Mouse (Mus musculus) cerebellum, postnatal 25 days (tissue): ENCODE results near the gene Pea15a.

Experiments
- DNase-seq, 2 experiments: peaks; one replicate each; pipeline ENCODE4 v3.0.0; 2021; ENCODE audit warnings: mixed read lengths in 2 of 2

Gene Pea15a

DNA sequence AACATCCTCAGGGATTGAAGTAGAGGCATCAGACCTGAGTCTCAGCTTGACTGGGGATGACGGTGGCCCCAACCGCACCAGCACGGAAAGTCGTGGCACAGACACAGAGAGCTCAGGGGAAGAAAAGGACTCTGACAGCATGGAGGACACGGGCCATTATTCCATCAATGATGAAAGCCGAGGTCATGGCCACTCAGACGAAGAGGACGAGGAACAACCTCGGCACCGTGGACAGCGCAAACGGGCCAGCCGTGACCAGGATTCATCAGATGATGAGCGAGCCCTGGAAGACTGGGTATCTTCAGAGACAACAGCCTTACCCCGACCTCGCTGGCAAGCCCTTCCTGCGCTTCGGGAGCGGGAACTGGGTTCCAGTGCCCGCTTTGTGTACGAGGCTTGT lies 34.2 kb downstream of the Pea15a start:
- DNase-seq = no peak

- no peak for DNase-seq
Measured at GRCm38 (mm10) chr1:172169809-172170208, 36.8 kb downstream of the Pea15a start.

GRCm38 (mm10) chr1:172167911-172168310 lies 38.7 kb downstream of the Pea15a start:
- no peak for DNase-seq

GRCm38 (mm10) chr1:172162959-172163358 lies 43.6 kb downstream of the Pea15a start:
- DNase-seq = no peak

- peak; percentile 44 to 66 for DNase-seq
Measured at GRCm38 (mm10) chr1:172162009-172162408, 44.6 kb downstream of the Pea15a start.

DNA sequence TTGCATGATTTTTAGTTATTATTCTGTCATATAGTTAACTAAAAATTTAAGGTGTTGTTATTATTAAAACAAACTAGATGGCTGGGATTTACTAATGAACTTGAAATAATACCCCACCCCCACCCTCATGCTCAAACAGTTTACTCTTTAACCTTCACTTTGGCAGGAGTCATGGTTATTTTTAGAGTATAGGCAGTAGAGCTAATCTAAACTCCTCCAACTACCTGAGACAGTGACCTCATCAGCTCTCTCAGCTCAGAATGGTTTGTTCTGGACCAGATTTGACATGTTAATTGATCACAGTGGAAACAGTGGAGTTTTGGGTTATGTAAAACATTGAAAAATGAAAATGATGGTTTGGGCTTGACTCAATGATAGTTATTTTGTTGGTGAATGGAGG lies 46.1 kb downstream of the Pea15a start:
- DNase-seq = no peak

DNA sequence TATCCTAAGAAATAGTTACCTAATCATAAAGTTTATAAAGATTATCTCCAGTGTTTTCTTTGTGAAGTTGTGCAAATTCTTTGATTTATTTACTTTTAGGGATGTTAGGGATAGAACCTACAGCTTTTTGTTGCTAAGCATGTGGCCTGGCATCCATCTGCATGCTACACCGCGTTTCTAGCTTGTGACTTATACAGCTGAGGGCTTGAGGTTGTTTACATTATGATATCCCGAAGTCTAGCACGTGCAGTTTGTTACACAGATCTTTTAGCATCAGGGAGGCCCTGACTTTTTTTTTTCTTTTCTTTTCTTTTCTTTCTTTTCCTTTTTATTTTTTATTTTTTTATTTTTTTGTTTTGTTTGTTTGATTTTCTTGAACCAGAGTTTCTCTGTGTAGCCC lies 46.6 kb downstream of the Pea15a start:
- no peak for DNase-seq

DNA sequence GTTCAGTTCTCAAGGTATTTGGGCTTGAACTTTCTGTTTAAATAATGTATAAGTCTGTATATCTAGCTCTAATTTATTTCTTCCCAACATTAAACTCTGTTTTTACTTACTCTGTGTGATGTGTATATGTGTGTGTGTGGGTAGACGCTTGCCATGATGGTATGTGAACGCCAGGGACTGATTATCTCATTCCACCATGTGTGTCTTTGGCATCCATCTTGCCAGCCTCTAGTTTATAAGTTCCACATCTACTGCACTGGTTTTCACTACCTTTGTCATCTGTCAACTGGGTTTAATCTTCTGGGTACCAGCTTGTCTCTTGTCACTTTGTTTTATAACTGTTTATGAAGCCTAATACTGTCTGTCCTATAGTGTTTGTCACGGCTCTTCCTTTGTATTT lies 51.1 kb downstream of the Pea15a start:
- no peak for DNase-seq

GRCm38 (mm10) chr1:172154536-172154935 lies 52.1 kb downstream of the Pea15a start:
- no peak for DNase-seq

GRCm38 (mm10) chr1:172148955-172149815 lies 57.4 kb downstream of the Pea15a start:
- DNase-seq = no peak

GRCm38 (mm10) chr1:172148279-172148954 lies 58.2 kb downstream of the Pea15a start:
- DNase-seq = peak; percentile 57 to 59

DNA sequence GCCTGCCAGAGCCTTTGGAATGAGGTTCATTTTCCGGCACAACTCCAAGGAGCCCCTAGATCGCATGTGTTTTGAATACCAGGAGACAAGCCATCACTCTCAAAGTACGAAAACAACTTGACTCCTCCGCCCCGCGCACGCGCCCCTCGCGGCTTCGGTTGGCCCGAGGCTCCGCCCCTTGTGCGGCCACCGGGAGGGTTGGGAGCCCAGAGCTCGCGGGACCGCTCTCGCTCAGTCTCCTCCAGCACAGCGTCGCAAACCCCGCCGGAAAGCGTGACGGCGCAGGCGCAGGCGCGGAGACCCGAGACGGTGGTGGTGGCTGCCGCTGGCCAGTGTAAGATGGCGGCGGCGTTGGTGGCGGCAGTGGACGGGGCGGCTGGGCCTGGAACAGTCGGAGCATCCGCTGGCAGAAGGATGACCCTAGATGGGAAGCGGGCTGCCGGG lies 58.7 kb downstream of the Pea15a start, which contains the start of gene Dcaf8:
Gene Dcaf8, plus strand, starts transcription at position 250 of the 444 bp plus-strand sequence.
- peak; percentile 97 to 98 for DNase-seq
